Mouse (Mus musculus): ENCODE measurements at regions not wholly inside any gene's neighbourhood (a gene's known extent, or its start where the extent isn't known, plus 50 kb on each side); places are given as distances from the start of the nearest gene placed in this dataset.
"Not testable (repeated sequence)": the region's sequence is repeated elsewhere in the genome, so short reads cannot be mapped to it uniquely, and the experiment has no call there.

DNA sequence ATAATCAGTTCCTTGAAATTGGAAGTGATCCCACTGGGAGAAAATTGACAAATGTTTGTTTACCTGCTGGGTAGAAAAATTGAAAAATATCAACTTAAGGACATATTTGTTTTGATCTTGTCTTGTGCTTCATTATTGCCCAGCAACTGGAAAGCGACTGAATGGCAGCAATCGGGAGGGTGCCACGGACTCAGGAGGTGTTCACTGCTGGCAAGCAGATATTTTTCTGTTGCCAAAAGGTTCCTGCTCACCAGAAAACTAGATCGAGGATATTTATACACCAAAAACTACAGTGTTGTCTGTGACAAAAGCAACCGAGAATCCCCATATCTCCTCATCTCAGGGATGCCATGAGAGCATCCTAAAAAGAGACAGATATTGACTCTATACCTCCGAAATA, 71.4 kb downstream of the Gm21833 start:
- no peak for DNase-seq (ENCODE audit: low spot score in 2 of 2)

DNA sequence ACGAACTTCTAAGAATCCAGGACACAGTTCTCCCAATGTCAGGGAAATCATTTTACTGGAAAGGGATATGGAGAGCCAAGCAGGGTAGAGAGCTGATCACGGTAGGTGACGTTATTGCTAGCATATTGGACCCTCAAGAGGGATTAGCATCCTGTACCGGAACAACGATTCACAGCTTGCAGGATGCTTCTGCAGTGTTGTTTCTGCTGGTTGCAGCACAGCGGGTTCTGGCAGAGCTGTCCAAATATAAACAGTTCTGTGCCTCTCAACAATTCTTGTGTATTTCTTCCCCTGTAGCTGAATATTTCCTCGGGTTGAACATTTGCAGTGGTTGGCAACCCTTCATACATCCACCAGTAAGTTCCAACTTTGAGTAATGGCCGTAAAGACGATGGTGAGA, 92.4 kb downstream of the Gm21833 start:
- DNase-seq (ENCODE audit: low spot score in 2 of 2) = peak in 1 of 2 experiments; percentile 4

DNA sequence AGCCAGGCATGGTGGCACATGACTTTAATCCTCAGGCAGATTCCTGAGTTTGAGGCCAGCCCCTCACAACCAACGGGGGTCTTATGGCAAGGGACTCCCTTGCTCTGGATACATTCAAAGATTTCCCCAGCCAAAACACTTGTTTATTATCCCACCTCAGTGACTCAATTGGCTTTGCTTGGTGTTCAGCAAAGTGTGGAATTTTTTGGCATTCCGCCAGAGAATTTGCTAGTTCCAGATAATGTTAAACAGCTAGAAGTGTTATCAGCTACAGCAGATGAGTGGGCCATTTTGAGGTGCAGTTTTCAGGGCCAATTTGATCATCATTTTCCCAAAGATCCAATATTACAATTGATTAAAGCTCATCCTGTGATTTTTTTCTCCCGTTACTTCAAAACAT, 130.8 kb downstream of the Gm21833 start:
- not testable (repeated sequence) for DNase-seq (ENCODE audit: low spot score in 2 of 2)

DNA sequence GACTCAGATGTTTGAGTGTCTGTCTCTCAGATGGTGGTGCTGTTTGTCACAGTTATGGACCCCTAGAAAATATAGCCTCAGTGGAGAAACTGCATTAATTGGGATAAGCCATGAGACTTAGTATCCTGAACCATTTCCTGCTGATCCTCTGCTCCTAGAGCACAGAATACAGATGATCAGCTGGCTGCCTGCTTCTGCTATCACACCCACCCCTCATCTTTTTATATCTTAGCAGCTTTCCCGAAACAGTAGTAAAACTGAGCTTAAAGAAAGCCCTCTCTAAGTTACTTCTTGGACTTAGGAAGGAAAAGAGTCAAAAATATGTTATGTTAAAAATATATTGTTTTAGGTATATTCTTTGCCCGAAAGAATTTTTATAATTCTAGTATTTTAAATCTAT, 163.5 kb downstream of the Gm21833 start:
- no peak for DNase-seq (ENCODE audit: low spot score in 2 of 2)

DNA sequence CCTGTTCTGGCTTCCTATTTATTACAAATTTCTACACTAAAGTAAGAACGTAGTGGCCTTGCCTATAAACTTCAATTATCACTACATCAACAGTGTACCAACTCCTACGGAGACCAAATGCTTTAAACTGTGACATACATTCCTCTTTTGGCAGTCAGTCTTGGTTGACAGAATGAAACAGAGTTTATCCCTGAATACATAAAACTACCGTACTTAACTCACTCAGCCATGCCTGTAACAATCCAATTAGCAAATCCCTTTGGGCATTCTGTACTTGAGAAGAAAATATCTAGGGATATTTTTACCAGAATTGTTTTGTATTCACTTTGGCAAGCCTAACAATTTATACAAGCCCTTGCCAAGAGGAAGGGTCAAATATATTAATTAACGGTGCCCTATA, 169.7 kb downstream of the Gm21833 start:
- DNase-seq (ENCODE audit: low spot score in 2 of 2) = no peak

DNA sequence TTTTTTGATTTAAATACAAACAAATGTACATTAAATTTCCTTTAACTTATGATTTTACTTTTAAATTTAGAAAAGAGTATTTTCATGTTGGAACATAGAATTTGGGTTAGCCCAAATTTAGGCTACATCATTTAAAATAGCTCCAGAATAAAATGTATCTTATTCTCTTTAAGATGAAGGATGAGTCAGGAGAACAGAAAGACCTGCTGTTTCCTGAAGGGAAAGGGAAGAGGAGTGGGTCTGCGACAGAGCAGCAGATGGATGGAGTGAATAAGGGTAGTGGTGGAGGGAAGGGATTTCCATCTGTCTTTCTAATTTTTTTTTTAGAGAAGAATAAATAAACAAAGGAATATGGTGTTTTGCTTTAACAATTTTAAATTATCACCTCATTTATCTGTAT, 193.1 kb downstream of the Gm21833 start:
- DNase-seq (ENCODE audit: low spot score in 2 of 2) = no peak

DNA sequence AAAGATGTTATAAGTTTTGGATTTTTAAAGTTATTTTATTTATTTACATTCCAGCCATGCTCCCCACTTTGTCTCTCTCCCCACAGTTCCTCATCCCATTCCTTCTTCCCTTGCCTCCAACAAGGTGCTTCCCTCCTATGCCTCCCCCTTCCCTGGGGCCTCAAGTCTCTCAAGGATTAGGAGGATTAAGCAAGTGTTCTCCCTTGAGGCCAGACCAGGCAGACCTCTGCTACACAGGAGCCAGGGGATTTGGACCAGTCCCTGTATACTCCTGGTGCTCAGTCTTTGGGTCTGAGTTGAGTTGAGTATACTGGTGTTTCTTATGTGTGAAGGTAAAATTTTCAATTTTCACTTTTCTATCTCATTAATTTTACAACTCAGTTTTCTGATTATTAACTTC, 235.2 kb downstream of the Gm21833 start:
- DNase-seq (ENCODE audit: low spot score in 2 of 2) = no peak

DNA sequence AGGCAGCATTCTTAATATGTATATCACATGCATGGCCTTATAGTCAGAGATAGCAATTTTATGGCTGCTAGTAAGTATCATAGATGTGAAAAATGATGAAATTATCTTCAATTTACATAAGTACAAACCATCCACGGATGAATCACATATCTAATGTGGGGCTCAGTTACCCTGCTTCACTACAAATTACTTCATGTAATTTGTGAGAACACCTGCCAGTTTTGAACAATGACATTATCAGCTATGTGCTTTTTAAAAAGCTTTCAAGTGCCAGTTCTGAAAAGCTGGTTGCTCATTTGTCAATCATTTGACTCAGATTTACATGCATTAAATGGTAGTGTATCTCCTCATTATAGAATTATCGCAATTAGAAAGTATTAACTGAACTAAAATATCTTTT, 243.3 kb downstream of the Gm21833 start:
- DNase-seq (ENCODE audit: low spot score in 2 of 2) = no peak

DNA sequence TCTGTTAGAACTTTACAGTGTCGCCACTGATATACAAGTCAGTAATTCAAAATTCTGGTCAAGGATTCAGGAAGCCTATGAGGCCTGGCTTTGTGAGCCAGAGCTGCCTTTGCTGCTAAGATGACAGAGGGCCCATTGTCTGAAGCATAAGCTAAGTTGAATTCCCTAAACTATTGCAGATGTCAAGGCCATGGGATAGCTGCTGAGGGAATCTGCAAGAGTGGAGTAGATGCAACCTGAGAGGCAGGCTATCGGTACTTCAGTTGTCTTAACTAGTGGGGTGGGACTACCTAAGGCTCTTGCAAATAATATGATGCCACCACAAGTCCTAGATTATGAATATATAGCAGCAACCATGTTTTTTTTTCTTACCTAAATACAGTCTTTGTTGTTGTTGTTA, 263.9 kb downstream of the Gm21833 start:
- DNase-seq (ENCODE audit: low spot score in 2 of 2) = no peak

DNA sequence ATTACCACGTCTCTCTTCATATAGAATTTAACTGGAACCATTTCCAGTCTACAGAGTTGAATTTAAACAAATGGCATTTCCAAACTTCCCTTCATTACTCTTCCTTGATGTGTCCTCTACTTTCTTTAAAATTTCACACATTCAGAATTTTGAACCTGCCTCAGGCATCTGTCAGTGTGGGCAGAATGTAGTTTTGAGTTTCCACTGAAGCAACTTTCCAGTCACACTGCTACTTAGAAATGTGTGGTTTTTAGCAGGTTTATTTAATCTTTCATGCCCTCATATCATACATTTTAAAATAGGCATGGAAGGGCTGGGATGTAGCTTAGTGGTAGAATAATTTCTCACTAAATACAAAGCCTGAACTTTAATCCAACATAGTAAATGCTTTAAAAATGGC, 282.9 kb downstream of the Gm21833 start:
- DNase-seq (ENCODE audit: low spot score in 2 of 2) = no peak

DNA sequence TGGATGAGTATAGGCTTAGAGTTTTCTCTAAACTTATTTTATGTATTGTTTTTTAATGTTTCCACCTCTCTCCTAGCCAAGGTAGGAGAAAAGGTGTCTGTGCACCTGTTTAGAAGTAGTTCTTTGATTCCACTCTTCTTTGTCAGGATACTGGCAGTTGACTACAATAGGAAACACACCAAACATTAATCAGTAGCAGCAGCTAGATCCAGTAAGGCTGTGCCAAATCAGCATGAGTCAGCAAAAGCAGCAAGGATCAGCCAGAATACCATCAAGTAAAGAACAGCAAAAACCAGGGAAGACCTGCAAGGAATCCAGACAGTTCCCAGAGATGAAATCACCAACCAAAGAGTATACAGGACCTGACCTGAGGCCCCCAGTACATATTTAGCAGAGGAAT, 303.7 kb downstream of the Gm21833 start:
- no peak for DNase-seq (ENCODE audit: low spot score in 2 of 2)

DNA sequence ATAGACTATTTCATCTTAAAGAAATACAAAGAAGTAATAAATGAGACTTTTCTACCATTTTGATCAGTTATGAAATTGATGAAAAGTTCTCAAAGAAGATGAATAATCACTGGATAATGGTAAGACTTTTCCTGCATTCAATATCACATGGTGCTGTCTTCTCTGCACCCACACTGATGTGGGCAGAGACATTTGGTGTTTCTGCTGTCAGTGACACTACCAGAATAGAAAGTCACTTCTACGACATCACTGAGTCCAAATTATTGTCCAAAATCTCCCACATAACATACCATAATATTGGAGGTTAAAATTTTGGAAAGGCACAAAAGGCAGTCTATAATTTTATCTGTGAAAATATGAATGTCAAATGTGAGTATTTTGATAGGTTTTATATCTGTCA, 344.8 kb downstream of the Gm21833 start:
- DNase-seq (ENCODE audit: low spot score in 2 of 2) = peak in 1 of 2 experiments; percentile 3

DNA sequence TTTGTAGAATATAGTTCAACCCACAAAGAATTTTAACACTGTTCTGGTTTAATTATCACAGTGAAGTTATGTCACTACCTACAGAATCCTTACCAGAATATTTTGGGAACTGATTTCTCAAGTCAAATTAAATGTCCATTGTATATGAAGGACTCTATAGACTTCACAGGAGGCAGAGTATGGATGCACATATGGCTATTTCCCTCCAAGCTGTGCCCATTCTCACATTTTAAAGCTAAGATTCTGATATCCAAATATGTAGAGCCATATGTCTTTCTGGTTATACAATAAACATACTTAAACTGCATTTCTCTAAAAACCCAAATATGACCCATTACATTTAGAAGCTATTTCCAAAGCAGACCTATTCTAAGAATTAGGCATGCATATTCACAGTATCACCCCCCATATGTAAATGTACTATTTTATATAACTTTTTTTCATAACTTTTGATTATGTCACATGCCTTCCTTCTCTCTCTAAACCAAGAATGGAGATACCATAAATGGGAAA, 365.3 kb downstream of the Gm21833 start:
- no peak for DNase-seq (ENCODE audit: low spot score in 2 of 2)

DNA sequence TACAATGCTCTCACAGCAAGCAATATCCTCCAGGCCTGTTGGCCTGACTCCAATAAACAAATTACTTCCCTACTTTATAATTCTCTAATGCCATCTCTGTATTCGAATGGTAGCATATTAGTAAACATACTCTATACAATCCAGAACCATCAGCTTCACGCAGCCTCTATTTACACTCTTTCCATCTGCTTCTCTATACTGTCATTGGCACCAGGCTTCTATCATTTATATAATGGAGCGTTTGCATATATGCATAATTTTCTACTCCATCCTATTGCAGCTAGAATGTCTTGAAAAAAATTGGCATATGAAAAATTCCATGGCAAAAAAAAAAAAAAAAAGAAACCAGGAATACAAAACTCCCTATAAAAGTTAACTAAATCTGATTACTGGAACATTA, 369.6 kb downstream of the Gm21833 start:
- DNase-seq (ENCODE audit: low spot score in 2 of 2) = no peak

All from layer of hippocampus, adult 8-10 months (tissue).